In genomic region chr6:90807581-90807980, GRCm38 (mm10) we compare ENCODE assay signal across 10 mouse cellular contexts.
DNase-seq lines count a peak whose midpoint lies in the region; ATAC-seq and TF ChIP-seq lines count a peak whose summit lies in the region.
"Had no signal": no experiment of that assay in that cellular context is flagged by ENCODE, and none has a peak within 500 bp of the region (broad histone marks: within the 10 kb centered on the region; RNA-seq: fewer than 3 reads in every experiment).

No protein-coding gene starts in this region.

- ATAC-seq in heart, embryonic 16.5 days (replicated peaks; ENCODE audit: extremely low read depth, insufficient read depth, low FRiP score) = no peak
- ATAC-seq in forebrain, postnatal 0 days = no peak
- ATAC-seq in midbrain, embryonic 15.5 days (replicated peaks) = no peak

- no peak for TF ChIP-seq CTCF in forebrain, postnatal 0 days (IDR thresholded peaks at IDR 0.05; ENCODE audit: low read depth)

- H3K36me3 ChIP-seq in heart, embryonic 16.5 days (ENCODE audit: control insufficient read depth, insufficient read depth) = no peaks in the 10 kb centered on the region
- no peaks in the 10 kb centered on the region for H3K36me3 ChIP-seq in forebrain, postnatal 0 days (ENCODE audit: insufficient read depth)
- no peaks in the 10 kb centered on the region for H3K36me3 ChIP-seq in midbrain, embryonic 15.5 days (replicated peaks)
- H3K36me3 ChIP-seq: neural tube, embryonic 12.5 days had no signal

- H3K4me1 ChIP-seq in heart, embryonic 16.5 days (ENCODE audit: control insufficient read depth, insufficient read depth, low read length) = peaks cover 59% of the 10 kb centered on the region
- peaks cover 39% of the 10 kb centered on the region for H3K4me1 ChIP-seq in forebrain, postnatal 0 days (ENCODE audit: insufficient read depth)
- peaks cover 61% of the 10 kb centered on the region for H3K4me1 ChIP-seq in midbrain, embryonic 15.5 days

- no peak for DNase-seq in heart, adult 18-20 months
- peak; percentile 18 to 24 for DNase-seq in CD8-positive naive resting alpha-beta T cell, adult 2 months (ENCODE audit: low read depth in 2 of 2, low spot score in 2 of 2)
- DNase-seq in forebrain, postnatal 0 days = no peak
- no peak for DNase-seq in kidney, postnatal 14 days
- DNase-seq in ovary, postnatal 10 days (ENCODE audit: low spot score) = no peak
- DNase-seq: adrenal gland, postnatal 14 days; liver had no signal

- WGBS in heart, embryonic 16.5 days = 32% methylated on average over 2 of the region's 2 CpGs
- WGBS in forebrain, postnatal 0 days = 38% methylated on average over 2 of the region's 2 CpGs
- 43% methylated on average over 2 of the region's 2 CpGs for WGBS in midbrain, embryonic 15.5 days

- H3K9ac ChIP-seq in heart, embryonic 16.5 days (ENCODE audit: low read length) = no peak overlapping the region
- no peak overlapping the region for H3K9ac ChIP-seq in forebrain, postnatal 0 days
- no peak overlapping the region for H3K9ac ChIP-seq in midbrain, embryonic 15.5 days
- H3K9ac ChIP-seq: neural tube, embryonic 12.5 days had no signal

- no peak overlapping the region for H3K4me3 ChIP-seq in heart, embryonic 16.5 days (ENCODE audit: low read length)
- H3K4me3 ChIP-seq in forebrain, postnatal 0 days (ENCODE audit: low read depth, low read length) = no peak overlapping the region
- no peak overlapping the region for H3K4me3 ChIP-seq in midbrain, embryonic 15.5 days
- H3K4me3 ChIP-seq: neural tube, embryonic 12.5 days had no signal

- no peaks in the 10 kb centered on the region for H3K9me3 ChIP-seq in heart, embryonic 16.5 days (replicated peaks; ENCODE audit: control insufficient read depth, low read length)
- no peaks in the 10 kb centered on the region for H3K9me3 ChIP-seq in forebrain, postnatal 0 days (ENCODE audit: low read length)
- H3K9me3 ChIP-seq in midbrain, embryonic 15.5 days = no peaks in the 10 kb centered on the region
- H3K9me3 ChIP-seq: neural tube, embryonic 12.5 days had no signal

- peak overlapping the region; percentile 87 for H3K27ac ChIP-seq in heart, embryonic 16.5 days (ENCODE audit: low read length)
- no peak overlapping the region for H3K27ac ChIP-seq in forebrain, postnatal 0 days (ENCODE audit: low read depth, low read length)
- H3K27ac ChIP-seq in midbrain, embryonic 15.5 days = no peak overlapping the region
- H3K27ac ChIP-seq: neural tube, embryonic 12.5 days had no signal

- H3K27me3 ChIP-seq in heart, embryonic 16.5 days (ENCODE audit: control insufficient read depth, insufficient read depth, low read length) = no peaks in the 10 kb centered on the region
- no peaks in the 10 kb centered on the region for H3K27me3 ChIP-seq in forebrain, postnatal 0 days (ENCODE audit: insufficient read depth, low read length)
- H3K27me3 ChIP-seq in midbrain, embryonic 15.5 days (replicated peaks) = no peaks in the 10 kb centered on the region

- no peak overlapping the region for H3K4me2 ChIP-seq in heart, embryonic 16.5 days (ENCODE audit: low read depth, low read length)
- peak overlapping the region; percentile 52 for H3K4me2 ChIP-seq in forebrain, postnatal 0 days (ENCODE audit: low read depth)
- peak overlapping the region; percentile 67 for H3K4me2 ChIP-seq in midbrain, embryonic 15.5 days

Comparison
In these comparisons a context has a peak if more than half of its experiments do, and no peak if none do; other contexts are left out.
1. DNase-seq: peak in CD8-positive naive resting alpha-beta T cell, adult 2 months (2 of 2); none in heart, adult 18-20 months (0 of 2), forebrain, postnatal 0 days (single experiment), kidney, postnatal 14 days (single experiment) and ovary, postnatal 10 days (single experiment).